Mouse (Mus musculus) retina, embryonic 14.5 days (tissue): ENCODE measurements around the gene Zfp800.
A peak's percentile ranks its signal among the peaks of the same experiment; 100 is the strongest.

ENCODE experiments used
- DNase-seq: peaks from one replicate; pipeline ENCODE4 v3.0.0-alpha.2; 2015; ENCODE audit warnings: low spot score

Gene Zfp800

DNA sequence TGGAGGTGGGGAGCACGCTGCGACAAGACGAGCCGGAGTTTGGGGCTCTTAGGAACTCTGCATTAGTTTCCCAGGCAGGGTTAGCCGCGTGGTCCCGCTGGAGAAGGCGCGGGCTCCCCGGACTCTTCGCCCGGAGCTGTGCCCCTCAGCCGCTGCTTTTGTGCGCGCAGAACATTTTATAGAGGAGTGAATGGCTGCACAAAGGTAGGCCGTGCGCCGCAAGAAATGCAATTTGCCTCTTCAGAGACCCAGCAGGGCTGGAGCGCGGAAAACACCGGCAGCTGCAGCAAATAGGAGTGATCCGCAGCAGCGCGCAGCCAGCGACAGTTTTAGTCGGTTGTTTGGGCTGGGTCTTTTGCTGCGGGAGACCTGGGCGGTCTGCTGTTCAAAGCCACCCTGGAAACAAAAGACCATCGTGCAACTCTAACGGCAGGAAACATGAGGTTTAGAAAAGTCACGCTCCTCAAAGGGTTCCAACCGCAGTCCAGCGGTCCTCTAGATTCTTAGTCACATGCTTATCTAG lies at the start of gene Zfp800:
Gene Zfp800 (minus strand): TSS at position 325 of the 523 bp plus-strand sequence.
- DNase-seq, result peak; percentile 63

DNA sequence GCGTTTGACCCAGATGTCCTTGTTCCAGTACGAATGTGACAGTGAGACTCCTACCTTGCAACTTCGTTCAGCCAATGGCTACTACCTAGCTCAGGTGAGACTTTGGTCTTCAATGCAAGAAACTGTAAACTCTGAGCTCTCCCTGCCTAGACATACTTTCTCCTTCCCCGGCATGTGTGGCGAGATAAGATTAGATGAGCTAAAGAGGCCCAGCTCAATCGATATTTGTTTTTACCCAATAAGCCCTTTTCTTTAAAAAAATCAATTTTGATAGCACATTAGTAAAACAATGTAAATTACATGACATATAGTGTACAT lies 33.7 kb upstream of the Zfp800 start:
- no peak for DNase-seq

DNA sequence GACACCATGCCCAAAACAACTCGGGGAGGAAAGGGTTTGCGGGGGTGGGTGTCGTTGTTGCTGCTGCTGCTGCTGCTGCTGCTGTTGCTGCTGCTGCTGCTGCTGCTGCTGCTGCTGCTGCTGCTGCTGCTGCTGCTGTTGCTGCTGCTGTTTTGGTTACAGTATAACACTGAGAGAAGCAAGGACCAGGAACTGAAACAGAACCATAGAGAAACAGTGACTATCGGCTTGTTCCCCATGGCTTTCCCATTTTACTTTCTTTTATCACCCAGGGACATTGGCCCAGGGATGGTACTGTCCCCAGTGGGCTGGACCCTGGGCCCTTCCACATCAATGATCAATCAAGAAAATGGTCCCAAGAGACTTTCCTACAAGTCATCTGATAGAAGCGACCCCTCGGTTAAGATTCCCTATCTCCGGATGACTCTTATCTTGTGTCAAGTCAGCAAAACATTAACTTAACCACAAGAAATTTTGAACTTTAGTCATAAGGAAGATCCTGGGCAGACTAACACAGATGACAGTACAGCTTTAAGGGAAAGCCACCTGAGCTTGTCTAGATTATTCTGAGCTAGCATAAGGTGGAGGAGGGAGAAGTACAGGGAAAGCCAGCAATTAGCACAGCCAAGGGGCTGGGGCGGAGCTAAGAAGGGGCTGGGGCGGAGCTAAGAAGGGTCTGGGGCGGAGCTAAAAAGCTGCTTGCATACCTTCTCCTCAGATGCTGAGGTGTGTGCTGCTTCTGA lies 33.2 kb upstream of the Zfp800 start:
- peak; percentile 7 for DNase-seq

DNA sequence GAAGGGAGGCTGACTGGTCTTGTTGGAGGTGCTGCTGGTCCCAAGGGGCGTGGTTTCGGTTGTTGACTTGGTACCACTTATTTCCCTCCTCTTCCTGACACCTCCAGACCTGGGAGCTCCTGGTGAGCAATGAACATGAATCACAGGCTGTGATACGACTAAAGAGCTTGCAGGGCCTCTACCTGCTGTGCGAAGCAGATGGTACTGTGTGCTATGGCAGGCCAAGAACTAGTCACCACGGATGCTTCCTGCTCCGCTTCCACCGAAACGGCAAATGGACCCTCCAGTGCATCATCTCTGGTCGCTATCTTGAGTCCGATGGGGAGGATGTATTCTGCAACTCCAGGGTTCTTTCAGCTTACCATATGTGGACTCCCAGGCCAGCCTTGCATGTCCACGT lies 32.1 kb upstream of the Zfp800 start:
- no peak for DNase-seq

DNA sequence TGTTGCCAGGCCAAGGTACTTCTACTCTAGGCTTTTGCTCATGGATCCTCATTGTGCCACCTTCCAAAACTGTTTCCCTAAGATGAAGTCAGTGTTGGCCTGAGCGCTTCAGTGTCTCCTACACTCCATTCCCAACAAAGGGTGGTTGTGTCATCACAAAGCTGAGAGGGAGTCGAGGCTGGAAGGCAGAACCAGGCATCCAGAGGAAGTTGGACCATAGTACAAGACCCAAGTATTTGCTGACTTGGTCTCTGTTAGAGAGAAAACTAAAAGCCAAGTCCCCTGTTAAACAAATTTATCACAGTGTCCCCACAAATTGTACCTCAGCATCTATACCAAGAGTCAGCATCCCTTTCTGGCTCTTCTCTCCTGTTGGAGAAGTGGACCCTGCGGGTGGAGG lies 30.5 kb upstream of the Zfp800 start, which contains the start of gene Gcc1:
Gene Gcc1 (minus strand): TSS at position 101 of the 400 bp plus-strand sequence.
- DNase-seq, result no peak

DNA sequence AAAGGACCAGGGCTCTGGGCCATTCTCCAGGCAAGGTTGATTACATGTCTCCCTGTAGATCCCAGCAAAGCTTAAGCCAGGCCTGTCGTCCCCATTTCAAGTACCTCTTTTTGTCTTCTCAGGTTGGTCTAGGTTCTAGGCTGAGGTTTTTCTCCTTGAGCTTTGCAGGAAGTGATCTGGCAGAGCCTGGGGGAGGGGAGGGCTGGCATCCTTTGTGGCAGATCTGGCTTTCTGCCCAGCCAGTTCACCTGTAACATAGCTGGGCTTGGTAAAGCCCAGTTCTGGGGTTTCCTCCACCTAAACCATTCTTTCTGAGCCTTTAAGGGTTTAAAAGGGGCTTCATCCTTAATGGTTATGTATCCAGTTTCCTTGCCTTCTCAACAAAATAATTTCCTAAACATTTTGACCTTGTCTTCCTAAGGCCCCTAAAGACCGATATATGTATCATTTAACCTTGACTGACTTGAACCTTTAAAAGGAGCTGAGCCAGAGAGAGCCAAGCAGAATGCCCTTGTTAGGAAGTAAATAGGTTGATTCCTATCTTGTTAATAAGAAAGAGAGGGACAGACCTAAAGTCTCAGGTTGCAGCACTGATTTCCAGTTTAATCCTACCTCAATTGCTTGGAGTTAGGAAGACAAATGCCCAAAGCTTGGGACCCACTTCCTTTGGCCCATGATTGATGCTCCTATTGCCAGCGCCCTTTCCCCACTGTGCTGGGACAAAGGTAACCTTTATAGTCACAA lies 29.5 kb upstream of the Zfp800 start, which contains the start of gene Fscn3:
Gene Fscn3 (plus strand): TSS at position 694 of the 744 bp plus-strand sequence.
- no peak for DNase-seq

DNA sequence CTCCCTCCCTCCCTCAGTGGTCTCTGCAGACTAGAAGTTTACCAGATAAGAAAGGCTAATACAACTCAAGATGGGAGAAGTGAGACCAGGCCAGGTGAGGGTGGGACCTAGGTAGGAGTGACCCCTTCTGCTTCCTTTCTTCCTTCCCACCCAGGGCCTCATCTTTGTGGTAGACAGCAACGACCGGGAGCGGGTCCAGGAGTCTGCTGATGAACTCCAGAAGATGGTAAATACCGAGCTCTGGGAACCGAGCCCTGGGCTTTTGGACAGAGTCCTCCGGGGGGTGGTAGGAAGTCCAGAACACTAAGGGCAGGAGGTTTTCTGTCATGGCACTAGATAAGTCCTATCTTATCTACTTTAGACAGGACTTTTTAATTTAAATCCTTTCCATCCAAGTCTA lies 27.2 kb upstream of the Zfp800 start:
- no peak for DNase-seq

DNA sequence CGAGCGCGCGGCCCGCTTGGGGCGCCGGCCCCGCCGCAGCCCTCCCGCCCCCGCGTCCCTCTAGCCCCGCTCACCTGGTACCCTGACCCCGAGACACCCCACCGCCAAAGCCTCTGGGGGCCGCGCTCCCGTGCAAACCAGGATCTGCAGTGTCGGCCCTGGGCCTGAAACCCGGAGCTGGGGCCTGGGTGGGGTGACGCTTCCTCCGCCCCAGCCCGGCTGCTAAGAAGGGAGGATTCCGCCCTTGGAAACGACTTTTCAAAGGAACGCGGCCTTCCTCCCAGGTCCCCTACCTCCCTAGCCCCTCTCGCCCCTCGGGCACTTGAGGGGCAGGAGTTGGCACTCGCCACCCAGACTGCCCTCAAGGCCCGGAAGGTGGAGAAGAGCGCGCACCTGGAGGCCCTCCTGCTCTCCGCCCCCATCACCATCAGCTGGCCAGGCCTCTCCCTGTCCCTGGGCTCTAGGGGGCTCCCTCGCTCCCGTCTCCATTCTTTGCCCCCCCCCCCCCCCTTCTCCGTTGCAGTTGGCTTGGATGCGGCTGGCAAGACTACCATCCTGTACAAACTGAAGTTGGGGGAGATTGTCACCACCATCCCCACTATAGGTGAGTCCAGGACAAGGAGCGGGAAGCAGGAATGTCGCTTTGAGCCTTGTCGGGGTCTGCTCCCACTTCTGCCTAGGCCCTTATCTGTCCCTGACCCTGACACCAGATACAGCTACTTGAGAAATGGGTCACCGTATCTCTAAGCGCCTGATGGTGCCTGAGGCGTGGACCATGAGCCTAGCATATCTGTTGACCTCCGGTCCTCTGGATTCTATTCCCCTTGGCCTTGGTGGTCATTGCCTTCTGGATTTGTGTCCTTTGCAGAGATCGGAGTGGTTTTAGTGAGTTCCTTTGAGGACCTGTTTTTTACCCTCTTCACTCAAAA lies 26.2 kb upstream of the Zfp800 start:
- DNase-seq, result peak; percentile 45

DNA sequence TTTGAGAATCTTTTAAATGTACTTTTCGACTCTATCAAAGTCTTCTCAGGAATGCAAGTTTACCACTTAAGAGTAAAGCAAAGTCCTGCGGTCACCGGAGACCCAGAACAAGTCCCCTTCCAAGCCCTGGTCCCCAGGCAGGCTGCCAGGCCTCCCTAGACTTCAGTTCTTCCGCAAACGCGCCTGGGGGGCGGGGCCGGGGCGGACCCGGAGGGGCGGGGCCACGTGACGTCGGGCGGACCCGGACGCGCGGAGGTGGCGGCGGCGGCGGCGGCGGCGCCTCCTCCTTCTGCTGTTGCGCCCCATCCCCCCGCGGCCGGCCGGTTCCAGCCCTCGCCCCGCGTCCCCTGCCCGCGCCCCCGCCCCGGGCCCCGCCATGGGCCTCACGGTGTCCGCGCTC lies 25.5 kb upstream of the Zfp800 start, which contains the start of gene Arf5:
Gene Arf5 (plus strand): TSS at position 248 of the 400 bp plus-strand sequence.
- DNase-seq, result peak; percentile 89

DNA sequence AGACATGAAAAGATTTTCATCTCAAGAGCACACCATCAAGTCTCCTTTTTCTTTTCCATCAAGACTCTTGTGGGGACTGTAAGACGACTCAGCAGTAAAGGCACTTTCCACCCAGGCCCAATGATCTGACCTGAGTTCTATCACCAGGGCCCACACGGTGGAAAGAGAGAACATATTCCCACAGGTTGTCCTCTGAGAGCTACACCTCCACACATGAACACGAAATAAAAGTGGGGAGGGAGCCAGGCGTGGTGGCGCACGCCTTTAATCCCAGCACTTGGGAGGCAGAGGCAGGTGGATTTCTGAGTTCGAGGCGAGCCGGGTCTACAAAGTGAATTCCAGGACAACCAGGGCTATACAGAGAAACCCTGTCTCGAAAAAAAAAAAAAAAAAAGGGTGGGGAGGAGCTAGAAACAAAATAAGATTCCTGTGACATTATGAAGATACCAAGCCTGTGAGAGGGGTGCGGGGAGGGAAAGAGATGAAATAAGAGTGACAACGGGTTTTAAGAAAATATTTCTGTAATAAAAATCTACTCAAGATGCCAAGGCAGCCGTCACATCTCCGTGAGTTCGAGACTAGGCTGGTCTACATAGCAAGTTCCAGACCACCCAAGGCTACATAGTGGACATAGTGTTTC lies 25.0 kb upstream of the Zfp800 start:
- DNase-seq, result no peak

DNA sequence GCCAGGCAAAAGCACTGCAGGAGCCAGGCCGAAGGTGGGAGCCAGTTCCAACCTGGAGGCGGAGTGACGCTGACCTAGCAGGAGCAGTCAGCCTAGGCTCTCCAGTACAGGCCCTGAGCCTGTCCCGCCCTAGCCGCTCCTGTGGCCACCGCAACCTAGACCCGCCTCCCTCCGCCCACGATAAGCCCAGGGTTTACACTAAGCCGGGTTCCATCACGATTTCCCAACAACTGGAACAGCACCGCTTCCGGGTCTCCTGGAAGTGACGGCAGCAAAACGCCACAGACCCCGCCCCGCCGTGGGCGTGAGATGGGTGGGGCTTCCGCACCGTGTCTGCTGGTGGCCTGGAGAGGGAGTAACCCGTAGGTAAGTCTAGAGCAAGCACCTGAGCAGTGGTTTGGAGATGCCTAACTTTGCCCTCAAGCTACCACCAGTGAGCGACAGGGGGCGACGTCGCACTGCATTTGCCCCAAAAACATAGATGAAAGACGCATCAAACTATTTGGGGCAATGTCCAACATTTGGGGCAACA lies 23.7 kb upstream of the Zfp800 start:
- DNase-seq, result peak; percentile 91

DNA sequence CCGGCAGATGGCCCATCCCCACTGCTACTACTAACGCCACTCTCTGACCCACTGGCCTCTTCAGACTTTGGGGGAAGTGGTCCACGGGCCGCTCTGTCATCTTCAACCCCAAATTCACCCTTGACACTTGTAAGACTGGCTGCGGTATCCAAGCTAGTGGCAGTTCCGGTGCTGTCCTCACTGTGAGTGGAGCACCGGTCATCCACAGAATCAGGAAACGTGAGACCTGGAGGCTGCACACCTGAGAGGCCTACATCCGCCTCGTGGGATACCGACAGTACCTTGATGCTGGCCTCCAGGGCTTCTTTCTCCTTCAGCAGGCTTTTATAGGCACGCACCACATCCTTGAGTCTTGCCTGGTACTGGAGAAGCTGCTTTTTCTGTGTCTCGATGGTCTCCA lies 23.1 kb upstream of the Zfp800 start:
- no peak for DNase-seq

DNA sequence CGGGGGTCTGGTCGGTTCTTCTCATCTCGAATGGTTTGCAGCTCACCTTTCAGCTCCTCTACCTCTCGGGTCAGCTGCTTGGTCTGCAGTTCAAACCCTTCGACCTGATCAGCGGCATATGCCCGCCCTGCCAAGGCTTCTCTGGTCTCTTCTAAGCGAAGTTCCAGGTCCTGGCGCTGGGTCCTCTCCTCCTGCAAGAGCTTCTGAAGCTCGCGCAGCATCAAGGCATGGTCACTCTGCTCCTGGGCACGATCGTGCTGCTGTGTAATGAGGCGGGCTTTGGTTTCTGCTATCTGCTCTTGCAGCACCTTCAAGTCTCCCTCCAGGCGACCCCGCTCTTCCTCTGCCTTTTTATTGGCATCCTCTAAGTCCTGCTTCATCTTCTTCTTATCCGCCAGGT lies 22.6 kb upstream of the Zfp800 start:
- no peak for DNase-seq

DNA sequence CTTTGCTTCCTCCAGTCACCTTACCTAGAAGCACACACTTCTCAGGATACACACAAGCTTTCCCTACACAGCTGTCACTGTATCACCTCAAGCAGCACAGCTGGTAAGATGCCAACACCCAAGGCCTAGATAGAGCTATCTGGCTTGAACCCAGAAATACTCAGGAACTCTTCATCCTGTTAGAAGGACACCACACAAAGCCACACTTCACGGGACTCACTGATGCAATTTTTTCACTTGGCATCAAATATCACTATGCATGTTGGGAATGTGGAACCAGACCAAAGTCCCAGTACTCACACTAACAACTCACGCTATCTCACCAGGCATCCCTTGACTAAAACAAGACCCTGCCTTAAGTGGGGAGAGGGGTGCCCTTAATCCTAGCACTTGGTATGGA lies 21.9 kb upstream of the Zfp800 start:
- DNase-seq, result no peak

DNA sequence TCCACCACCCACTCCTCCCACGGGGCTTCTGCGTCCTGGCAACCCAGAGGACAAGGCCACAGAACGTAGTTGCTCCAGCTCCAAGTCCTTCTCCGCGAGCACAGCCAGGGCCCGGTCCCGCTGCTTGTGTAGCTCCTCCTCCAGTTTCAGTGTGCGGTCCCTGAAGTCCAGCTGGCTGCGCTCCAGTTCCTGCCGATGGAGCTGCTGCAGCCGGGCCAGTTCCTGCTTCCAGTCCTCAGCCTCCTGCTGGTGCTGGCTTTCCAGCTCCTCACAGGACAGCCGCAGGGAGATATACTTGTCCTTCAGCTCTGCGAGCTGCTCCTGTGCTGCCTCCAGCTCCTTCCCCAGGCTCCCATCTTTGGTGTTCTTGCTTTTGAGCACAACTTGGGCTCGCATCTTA lies 20.6 kb upstream of the Zfp800 start:
- DNase-seq, result no peak

DNA sequence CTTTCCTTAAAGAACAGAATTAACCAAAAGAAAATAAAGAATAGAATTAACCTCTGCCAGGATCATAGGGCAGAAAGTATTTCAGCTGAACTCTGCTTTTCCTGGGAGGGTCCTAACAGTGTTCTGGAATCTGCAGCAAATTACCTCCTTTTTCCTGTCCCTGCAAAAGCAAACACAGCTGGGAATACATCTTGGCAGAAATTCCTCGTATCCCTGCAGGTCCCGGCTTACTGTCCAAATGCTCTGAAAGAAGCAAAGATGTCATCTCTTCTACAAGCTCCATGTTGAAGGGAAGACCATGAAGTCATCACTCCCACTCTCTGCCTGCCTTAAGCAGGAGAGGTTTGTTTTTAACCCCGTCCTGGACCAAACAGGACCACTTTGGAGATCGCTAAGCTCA lies 19.2 kb upstream of the Zfp800 start:
- DNase-seq, result no peak

DNA sequence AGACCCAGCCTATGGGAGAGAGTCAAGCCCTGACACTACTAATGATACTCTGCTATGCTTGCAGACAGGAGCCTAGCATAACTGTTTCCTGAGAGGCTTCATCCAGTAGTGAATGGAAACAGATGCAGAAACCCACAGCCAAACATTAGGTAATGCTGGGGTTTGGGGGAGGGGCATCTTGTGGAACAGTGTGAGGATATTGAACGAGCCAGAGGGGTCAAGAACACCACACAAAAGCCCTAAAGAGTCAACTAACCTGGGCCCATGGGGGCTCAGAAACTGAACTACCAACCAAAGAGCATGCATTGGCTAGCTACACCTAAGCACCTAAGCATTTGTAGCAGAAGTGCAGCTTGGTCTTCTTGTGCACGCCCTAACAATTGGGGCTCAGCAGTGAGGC lies 13.4 kb upstream of the Zfp800 start:
- no peak for DNase-seq

DNA sequence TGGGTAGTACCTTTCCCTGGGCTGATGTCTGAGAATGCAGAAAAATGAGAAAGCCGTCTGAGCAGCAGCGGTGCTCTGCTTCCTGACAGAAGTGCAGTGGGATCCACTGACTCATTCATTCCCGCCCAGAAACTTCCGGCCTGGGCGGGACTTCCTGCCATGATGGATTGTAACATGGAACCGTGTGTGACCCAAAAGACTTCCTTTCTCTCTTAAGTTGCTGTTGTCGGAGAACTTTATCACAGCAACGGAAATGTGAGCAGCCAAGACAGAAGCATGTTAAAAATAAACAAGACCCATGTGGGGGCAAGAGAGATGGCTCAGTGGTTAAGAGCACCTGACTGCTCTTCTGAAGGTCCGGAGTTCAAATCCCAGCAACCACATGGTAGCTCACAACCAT lies 12.2 kb upstream of the Zfp800 start:
- no peak for DNase-seq

DNA sequence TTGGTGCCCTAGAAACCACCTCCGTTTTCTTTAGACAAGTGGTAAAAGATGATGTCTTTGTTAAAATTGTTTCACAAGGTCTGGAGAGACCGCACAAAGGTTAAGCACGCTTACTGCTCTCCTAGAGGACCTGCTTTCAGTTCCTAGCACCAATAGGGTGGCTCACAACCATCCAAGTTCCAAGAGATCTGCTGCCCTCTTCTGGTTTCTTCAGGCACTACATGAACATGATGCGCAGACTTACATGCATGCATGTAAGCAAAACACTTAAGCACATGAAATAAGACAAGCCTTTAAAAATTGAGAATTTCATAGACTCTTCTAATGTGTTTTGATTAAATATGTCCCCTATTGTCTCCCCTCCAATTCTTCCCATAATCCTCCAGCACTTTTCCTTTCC lies 2.0 kb upstream of the Zfp800 start:
- no peak for DNase-seq

DNA sequence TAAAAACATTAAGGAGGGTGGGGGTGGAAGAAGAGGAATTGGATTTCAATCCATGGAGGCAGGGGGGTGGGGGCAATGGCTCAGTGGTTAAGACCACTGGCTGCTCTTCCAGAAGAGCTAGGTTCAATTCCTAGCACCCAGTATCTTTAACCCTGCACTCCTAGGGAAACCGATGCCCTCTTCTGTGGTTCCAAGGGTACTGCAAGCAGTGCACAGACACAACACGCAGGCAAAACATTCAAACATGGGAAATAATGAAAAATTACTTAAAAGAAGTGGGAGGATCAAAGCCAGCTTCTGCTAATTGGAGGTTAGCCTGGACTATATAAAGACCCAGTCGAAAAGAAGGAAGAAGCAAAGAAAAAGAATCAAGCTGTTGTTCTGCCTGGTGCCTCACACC lies 921 bp upstream of the Zfp800 start:
- DNase-seq, result peak; percentile 21

DNA sequence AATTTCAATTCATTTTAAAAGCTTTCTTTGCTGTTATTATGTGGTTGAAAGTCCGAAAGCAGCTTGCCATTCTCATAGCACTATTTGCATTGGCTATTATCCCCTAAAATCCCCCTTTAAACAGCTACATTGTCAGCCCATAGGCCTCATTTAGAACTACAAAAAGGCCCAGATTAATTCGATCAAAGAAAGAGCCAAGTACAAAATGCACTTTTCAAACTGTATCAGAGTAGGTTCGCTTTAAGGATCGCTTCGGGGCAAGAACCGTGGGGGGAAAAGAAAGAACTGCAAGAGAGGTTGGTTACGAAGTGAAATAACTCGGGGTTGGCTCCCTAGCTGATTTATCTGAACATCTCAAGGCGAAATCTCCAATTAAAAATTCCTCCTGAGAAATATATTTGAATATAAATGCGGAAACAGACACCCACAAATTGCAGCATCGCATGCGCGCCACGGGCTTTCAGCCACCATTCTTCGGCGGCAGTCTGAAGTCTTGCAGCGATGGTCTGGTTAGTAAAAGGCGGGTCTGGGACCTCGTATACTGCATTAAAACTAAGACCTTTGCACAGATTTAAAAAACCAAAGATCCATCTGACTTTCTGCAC lies 850 bp downstream of the Zfp800 start:
- DNase-seq, result peak; percentile 49
